Mouse (Mus musculus) ZHBTc4 (cell line): Measurements from ENCODE around the gene Dck.

Experiments
- DNase-seq: peaks from one replicate; pipeline ENCODE4 v3.0.0-alpha.2; 2011; ENCODE audit warnings: low read depth, low spot score

The Dck gene

GRCm38 (mm10) chr5:88791256-88792245, 26.8 kb downstream of the Dck start:
- peak; percentile 75 for DNase-seq

- DNase-seq: no peak
Measured at GRCm38 (mm10) chr5:88793676-88794075, 28.9 kb downstream of the Dck start.

GRCm38 (mm10) chr5:88795910-88796584, 31.3 kb downstream of the Dck start:
- no peak for DNase-seq

- no peak for DNase-seq
Measured at GRCm38 (mm10) chr5:88796588-88796987, 31.8 kb downstream of the Dck start.

GRCm38 (mm10) chr5:88797121-88797520, 32.3 kb downstream of the Dck start:
- no peak for DNase-seq

GRCm38 (mm10) chr5:88805616-88806015, 40.8 kb downstream of the Dck start:
- no peak for DNase-seq

- no peak for DNase-seq
Measured at GRCm38 (mm10) chr5:88806278-88806677, 41.5 kb downstream of the Dck start.

GRCm38 (mm10) chr5:88807342-88807741, 42.5 kb downstream of the Dck start:
- DNase-seq: no peak

- no peak for DNase-seq
Measured at GRCm38 (mm10) chr5:88813188-88813587, 48.4 kb downstream of the Dck start.

GRCm38 (mm10) chr5:88814552-88814951, 49.8 kb downstream of the Dck start:
- DNase-seq: no peak

GRCm38 (mm10) chr5:88821542-88821941, 56.7 kb downstream of the Dck start:
- no peak for DNase-seq

- no peak for DNase-seq
Measured at GRCm38 (mm10) chr5:88824838-88825237, 60.0 kb downstream of the Dck start.

- DNase-seq: no peak
Measured at GRCm38 (mm10) chr5:88829835-88830571, 65.2 kb downstream of the Dck start.

GRCm38 (mm10) chr5:88830880-88831279, 66.1 kb downstream of the Dck start:
- DNase-seq: no peak

GRCm38 (mm10) chr5:88831935-88832334, 67.1 kb downstream of the Dck start:
- DNase-seq: no peak
